Mouse (Mus musculus): ENCODE results near the gene Ptgfrn.

GRCm38 (mm10) chr3:101037984-101038545 lies 72.0 kb downstream of the Ptgfrn start:
- TF ChIP-seq ZNF384 (IDR thresholded peaks at IDR 0.05; ENCODE audit: low read depth, low read length), result no peak
- TF ChIP-seq CTCF (IDR thresholded peaks at IDR 0.05 in 2 of 3, conservative IDR thresholded peaks at IDR 0.05 in 1 of 3; ENCODE audit: control insufficient read depth in 1 of 3, insufficient read depth in 1 of 3, low read depth in 2 of 3, low read length in 3 of 3, poor library complexity in 1 of 3, severe bottlenecking in 1 of 3), result no peak
- no peak for TF ChIP-seq HCFC1 (IDR thresholded peaks at IDR 0.05; ENCODE audit: low read depth, low read length)
- TF ChIP-seq MXI1 (IDR thresholded peaks at IDR 0.05; ENCODE audit: low read depth, low read length), result no peak
- no peak for TF ChIP-seq EP300 (IDR thresholded peaks at IDR 0.05; ENCODE audit: low read depth in 1 of 2, low read length in 2 of 2)
- no peak for TF ChIP-seq E2F4 (IDR thresholded peaks at IDR 0.05; ENCODE audit: borderline replicate concordance, low read depth, low read length)
- no peak for TF ChIP-seq MAFK (IDR thresholded peaks at IDR 0.05; ENCODE audit: borderline replicate concordance, low read depth, low read length)
- no peak for TF ChIP-seq TCF12 (IDR thresholded peaks at IDR 0.05; ENCODE audit: low read depth, low read length)
